Mouse (Mus musculus): ENCODE measurements around the gene Spata31d1a. TPM values are rescaled to one million over a fixed set of nuclear protein-coding genes. Genes with fewer than 3 reads are reported as not detected.
A peak's percentile ranks its signal among the peaks of the same experiment; 100 is the strongest.

Spata31d1a gene
- polyA plus RNA-seq, 1 experiment: not detected

- WGBS: 90% methylated on average over 10 of the region's 10 CpGs
- TF ChIP-seq CTCF (conservative IDR thresholded peaks at IDR 0.05; ENCODE audit: insufficient read depth, insufficient read length, low read depth, low read length) (no peak), POLR2A (IDR thresholded peaks at IDR 0.05; ENCODE audit: low read depth, low read length) (no peak)
- H3K4me1 ChIP-seq (ENCODE audit: control insufficient read depth, insufficient read depth, low read length): no peaks in the 10 kb centered on the region
- DNase-seq: no peak
- no peak overlapping the region for H3K27ac ChIP-seq (ENCODE audit: insufficient read depth, low read depth, low read length)
- no peak overlapping the region for H3K4me3 ChIP-seq (ENCODE audit: insufficient read depth, low read depth, low read length)
- H3K27me3 ChIP-seq (replicated peaks; ENCODE audit: control insufficient read depth, insufficient read depth, low read length): no peaks in the 10 kb centered on the region
- no peaks in the 10 kb centered on the region for H3K36me3 ChIP-seq (ENCODE audit: control insufficient read depth, insufficient read depth, low read length)
These were observed 40.2 kb downstream of the Spata31d1a start for GRCm38 (mm10) chr13:59669946-59670345.

GRCm38 (mm10) chr13:59668501-59669093, 41.5 kb downstream of the Spata31d1a start:
- Histone ChIP-seq H3K4me1 (ENCODE audit: control insufficient read depth, insufficient read depth, low read length) (no peaks in the 10 kb centered on the region), H3K4me3 (ENCODE audit: insufficient read depth, low read depth, low read length) (no peak overlapping the region), H3K27me3 (replicated peaks; ENCODE audit: control insufficient read depth, insufficient read depth, low read length) (no peaks in the 10 kb centered on the region), H3K27ac (ENCODE audit: insufficient read depth, low read depth, low read length) (peak overlapping the region; percentile 6; the same call in 1 of the 2 replicates), H3K36me3 (ENCODE audit: control insufficient read depth, insufficient read depth, low read length) (no peaks in the 10 kb centered on the region)
- TF ChIP-seq CTCF (conservative IDR thresholded peaks at IDR 0.05; ENCODE audit: insufficient read depth, insufficient read length, low read depth, low read length) (no peak), POLR2A (IDR thresholded peaks at IDR 0.05; ENCODE audit: low read depth, low read length) (no peak)
- 30% methylated on average over 11 of the region's 11 CpGs for WGBS
- DNase-seq: peak; percentile 55

GRCm38 (mm10) chr13:59667763-59668162, 42.4 kb downstream of the Spata31d1a start:
- TF ChIP-seq CTCF (conservative IDR thresholded peaks at IDR 0.05; ENCODE audit: insufficient read depth, insufficient read length, low read depth, low read length): no peak
- TF ChIP-seq POLR2A (IDR thresholded peaks at IDR 0.05; ENCODE audit: low read depth, low read length): no peak
- no peak for DNase-seq
- H3K36me3 ChIP-seq (ENCODE audit: control insufficient read depth, insufficient read depth, low read length): no peaks in the 10 kb centered on the region
- no peaks in the 10 kb centered on the region for H3K4me1 ChIP-seq (ENCODE audit: control insufficient read depth, insufficient read depth, low read length)
- WGBS: 90% methylated on average over 5 of the region's 5 CpGs
- no peaks in the 10 kb centered on the region for H3K27me3 ChIP-seq (replicated peaks; ENCODE audit: control insufficient read depth, insufficient read depth, low read length)
- H3K4me3 ChIP-seq (ENCODE audit: insufficient read depth, low read depth, low read length): no peak overlapping the region
- no peak overlapping the region for H3K27ac ChIP-seq (ENCODE audit: insufficient read depth, low read depth, low read length)

- H3K27ac ChIP-seq (ENCODE audit: insufficient read depth, low read depth, low read length): no peak overlapping the region
- WGBS: 56% methylated on average over 19 of the region's 19 CpGs
- TF ChIP-seq POLR2A (IDR thresholded peaks at IDR 0.05; ENCODE audit: low read depth, low read length) (no peak), CTCF (conservative IDR thresholded peaks at IDR 0.05; ENCODE audit: insufficient read depth, insufficient read length, low read depth, low read length) (no peak)
- no peaks in the 10 kb centered on the region for H3K27me3 ChIP-seq (replicated peaks; ENCODE audit: control insufficient read depth, insufficient read depth, low read length)
- DNase-seq: peak; percentile 58
- no peak overlapping the region for H3K4me3 ChIP-seq (ENCODE audit: insufficient read depth, low read depth, low read length)
- no peaks in the 10 kb centered on the region for H3K4me1 ChIP-seq (ENCODE audit: control insufficient read depth, insufficient read depth, low read length)
- H3K36me3 ChIP-seq (ENCODE audit: control insufficient read depth, insufficient read depth, low read length): no peaks in the 10 kb centered on the region
These were observed 46.0 kb downstream of the Spata31d1a start for GRCm38 (mm10) chr13:59663939-59664712.

- TF ChIP-seq POLR2A (IDR thresholded peaks at IDR 0.05; ENCODE audit: low read depth, low read length): no peak
- no peak for TF ChIP-seq CTCF (conservative IDR thresholded peaks at IDR 0.05; ENCODE audit: insufficient read depth, insufficient read length, low read depth, low read length)
- no peak overlapping the region for H3K27ac ChIP-seq (ENCODE audit: insufficient read depth, low read depth, low read length)
- 95% methylated on average over 12 of the region's 12 CpGs for WGBS
- H3K27me3 ChIP-seq (replicated peaks; ENCODE audit: control insufficient read depth, insufficient read depth, low read length): no peaks in the 10 kb centered on the region
- H3K36me3 ChIP-seq (ENCODE audit: control insufficient read depth, insufficient read depth, low read length): no peaks in the 10 kb centered on the region
- no peak overlapping the region for H3K4me3 ChIP-seq (ENCODE audit: insufficient read depth, low read depth, low read length)
- no peak for DNase-seq
- no peaks in the 10 kb centered on the region for H3K4me1 ChIP-seq (ENCODE audit: control insufficient read depth, insufficient read depth, low read length)
These were observed 48.2 kb downstream of the Spata31d1a start for GRCm38 (mm10) chr13:59661966-59662365.

DNA sequence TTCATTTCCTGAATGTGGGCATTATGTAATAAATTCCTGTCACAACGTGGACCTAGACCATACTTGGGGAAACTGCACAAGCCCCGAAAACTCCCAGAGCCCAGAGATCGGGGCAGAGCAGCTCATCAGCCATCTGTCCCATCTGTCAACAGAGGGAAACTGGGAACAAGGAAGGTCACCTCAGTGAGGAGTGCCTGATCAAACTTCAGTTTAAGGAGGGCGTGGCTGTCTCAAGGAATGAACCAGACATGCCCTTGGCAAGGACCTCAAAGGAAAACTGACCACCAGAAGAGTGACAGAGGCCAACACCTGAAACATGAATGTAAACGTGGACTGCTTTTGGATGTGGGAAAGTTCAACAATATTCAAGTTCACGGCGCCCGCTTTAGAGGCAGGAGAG, 48.7 kb downstream of the Spata31d1a start:
- Histone ChIP-seq H3K4me3 (ENCODE audit: insufficient read depth, low read depth, low read length) (no peak overlapping the region), H3K36me3 (ENCODE audit: control insufficient read depth, insufficient read depth, low read length) (no peaks in the 10 kb centered on the region), H3K4me1 (ENCODE audit: control insufficient read depth, insufficient read depth, low read length) (0 out of 2 replicates have a peak, but pooled peaks cover 2% of the 10 kb centered on the region), H3K27me3 (replicated peaks; ENCODE audit: control insufficient read depth, insufficient read depth, low read length) (no peaks in the 10 kb centered on the region), H3K27ac (ENCODE audit: insufficient read depth, low read depth, low read length) (no peak overlapping the region)
- no peak for TF ChIP-seq CTCF (conservative IDR thresholded peaks at IDR 0.05; ENCODE audit: insufficient read depth, insufficient read length, low read depth, low read length)
- TF ChIP-seq POLR2A (IDR thresholded peaks at IDR 0.05; ENCODE audit: low read depth, low read length): no peak
- DNase-seq: no peak
- 81% methylated on average over 8 of the region's 8 CpGs for WGBS

DNA sequence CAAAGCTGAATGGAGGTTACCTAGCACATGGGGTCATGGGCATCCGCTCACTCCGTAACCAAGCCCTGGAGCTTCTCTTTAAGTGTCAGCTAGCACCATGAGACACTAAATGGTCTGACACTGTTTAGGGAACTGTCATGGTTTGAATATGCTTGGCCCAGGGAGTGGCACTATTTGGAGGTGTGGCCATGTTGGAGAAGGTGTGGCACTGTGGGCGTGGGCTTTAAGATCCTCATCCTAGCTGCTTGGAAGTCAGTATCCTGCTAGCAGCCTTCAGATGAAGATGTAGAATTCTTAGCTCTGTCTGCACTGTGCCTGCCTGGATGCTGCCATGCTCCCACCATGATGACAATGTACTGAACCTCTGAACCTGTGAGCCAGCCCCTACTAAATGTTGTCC, 49.8 kb downstream of the Spata31d1a start:
- Histone ChIP-seq H3K27ac (ENCODE audit: insufficient read depth, low read depth, low read length) (no peak overlapping the region), H3K4me3 (ENCODE audit: insufficient read depth, low read depth, low read length) (no peak overlapping the region), H3K27me3 (replicated peaks; ENCODE audit: control insufficient read depth, insufficient read depth, low read length) (no peaks in the 10 kb centered on the region), H3K36me3 (ENCODE audit: control insufficient read depth, insufficient read depth, low read length) (no peaks in the 10 kb centered on the region), H3K4me1 (ENCODE audit: control insufficient read depth, insufficient read depth, low read length) (0 out of 2 replicates have a peak, but pooled peaks cover 3% of the 10 kb centered on the region)
- 97% methylated on average over 3 of the region's 3 CpGs for WGBS
- TF ChIP-seq CTCF (conservative IDR thresholded peaks at IDR 0.05; ENCODE audit: insufficient read depth, insufficient read length, low read depth, low read length): no peak
- no peak for TF ChIP-seq POLR2A (IDR thresholded peaks at IDR 0.05; ENCODE audit: low read depth, low read length)
- no peak for DNase-seq

Measured in kidney, adult 2 months (tissue).